In the genomic region with DNA sequence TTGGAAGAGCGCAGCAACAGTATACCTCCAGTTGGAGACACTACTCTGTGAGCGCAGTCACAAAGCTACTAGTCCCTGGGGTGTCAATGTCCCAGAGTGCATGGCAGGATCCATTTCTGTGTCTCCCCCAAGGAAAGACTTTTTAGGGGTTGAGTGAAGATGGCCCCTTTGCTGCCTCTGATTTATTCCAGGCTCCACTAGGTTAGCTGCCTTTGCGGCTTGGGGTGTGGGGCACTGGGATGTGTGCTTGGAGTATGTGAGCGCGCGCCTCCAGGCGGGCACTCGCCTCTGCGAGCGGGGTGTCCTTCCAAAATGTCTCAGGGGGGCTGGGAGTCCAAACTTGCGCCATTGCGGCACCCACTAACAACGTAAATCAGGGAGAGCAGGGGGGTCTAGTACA, we compare ENCODE assay signal across 9 mouse cellular contexts. TPM values are rescaled to one million over a fixed set of nuclear protein-coding genes. Genes with fewer than 3 reads are reported as not detected.
DNase-seq lines count a peak whose midpoint lies in the region; ATAC-seq lines count a peak whose summit lies in the region.
"Had no signal": no experiment of that assay in that cellular context is flagged by ENCODE, and none has a peak within 500 bp of the region (broad histone marks: within the 10 kb centered on the region; RNA-seq: fewer than 3 reads in every experiment).

No protein-coding gene starts in this region.

- WGBS in forebrain, embryonic 14.5 days = 18% methylated on average over 13 of the region's 13 CpGs
- WGBS in limb, embryonic 10.5 days = 9% methylated on average over 13 of the region's 13 CpGs

- H3K9me3 ChIP-seq in forebrain, embryonic 14.5 days (replicated peaks; ENCODE audit: control insufficient read depth, low read length) = no peaks in the 10 kb centered on the region
- H3K9me3 ChIP-seq in limb, embryonic 10.5 days (replicated peaks) = no peaks in the 10 kb centered on the region

- no peaks in the 10 kb centered on the region for H3K36me3 ChIP-seq in forebrain, embryonic 14.5 days (ENCODE audit: control insufficient read depth, insufficient read depth, low read length)
- H3K36me3 ChIP-seq in limb, embryonic 10.5 days = no peaks in the 10 kb centered on the region

- no peaks in the 10 kb centered on the region for H3K4me1 ChIP-seq in forebrain, embryonic 14.5 days (ENCODE audit: control insufficient read depth, insufficient read depth, low read length)
- peaks cover 7% of the 10 kb centered on the region; the same call in 1 of the 2 replicates for H3K4me1 ChIP-seq in limb, embryonic 10.5 days

- H3K27ac ChIP-seq in forebrain, embryonic 14.5 days (ENCODE audit: low read depth, low read length) = no peak overlapping the region
- H3K27ac ChIP-seq in limb, embryonic 10.5 days = no peak overlapping the region

- DNase-seq in cerebellum, postnatal 4 days (ENCODE audit: low spot score in 2 of 2) = no peak
- DNase-seq in ZHBTc4 (ENCODE audit: low read depth, low spot score) = peak; percentile 1
- DNase-seq in forebrain, embryonic 14.5 days (ENCODE audit: low spot score) = peak; percentile 48
- peak; percentile 31 for DNase-seq in limb, embryonic 10.5 days (ENCODE audit: low spot score)
- DNase-seq in right cerebral cortex, postnatal 14 days = peak; percentile 21
- no peak for DNase-seq in adrenal gland, postnatal 25 days
- no peak for DNase-seq in ovary, postnatal 10 days (ENCODE audit: low spot score)

- H3K9ac ChIP-seq in forebrain, embryonic 14.5 days (ENCODE audit: low read length) = no peak overlapping the region

- peak overlapping the region; percentile 41 for H3K4me3 ChIP-seq in forebrain, embryonic 14.5 days (ENCODE audit: low read depth, low read length)
- H3K4me3 ChIP-seq in limb, embryonic 10.5 days = peak overlapping the region; percentile 52

- H3K4me2 ChIP-seq in forebrain, embryonic 14.5 days (ENCODE audit: low read length) = peak overlapping the region; percentile 73

- H3K27me3 ChIP-seq in forebrain, embryonic 14.5 days (replicated peaks; ENCODE audit: control insufficient read depth, insufficient read depth, low read length) = no peaks in the 10 kb centered on the region
- H3K27me3 ChIP-seq in limb, embryonic 10.5 days (ENCODE audit: low read depth, poor library complexity, severe bottlenecking) = peaks cover 41% of the 10 kb centered on the region

- peak; percentile 21; the same call in 1 of the 2 replicates for ATAC-seq in cerebellum, adult (ENCODE audit: insufficient number of reproducible peaks, low FRiP score, low TSS enrichment)
- ATAC-seq in forebrain, embryonic 14.5 days = no peak

RNA-seq across cellular contexts. Expression of gene Pcdh11x, which starts 1.6 kb away (rescaled TPM):
- polyA plus RNA-seq in forebrain, embryonic 14.5 days (2014; fragmentation: Nextera tagmentation; extraction: Ambion mirVana) = 13.9 and 20.4 TPM in 2 replicates
- 2.8 and 3.5 TPM in 2 replicates for polyA plus RNA-seq in limb, embryonic 10.5 days (2016; fragmentation: Nextera tagmentation; extraction: Ambion mirVana)
- 0.06 TPM in 1 of 2 replicates, not detected in the other for total RNA-seq in adrenal gland, postnatal 25 days (2021)

RNA-seq across cellular contexts. Expression of gene H2afb3, which starts 21.2 kb away (rescaled TPM):
- not detected in 2 replicates for polyA plus RNA-seq in forebrain, embryonic 14.5 days (2014; fragmentation: Nextera tagmentation; extraction: Ambion mirVana)
- polyA plus RNA-seq in limb, embryonic 10.5 days (2016; fragmentation: Nextera tagmentation; extraction: Ambion mirVana) = not detected in 2 replicates
- total RNA-seq in adrenal gland, postnatal 25 days (2021) = not detected in 2 replicates
- total RNA-seq: layer of hippocampus, postnatal 36 days had no signal

Comparison
In these comparisons a context has a peak if more than half of its experiments do, and no peak if none do; other contexts are left out.
1. DNase-seq: peak in ZHBTc4 (single experiment), forebrain, embryonic 14.5 days (single experiment), limb, embryonic 10.5 days (single experiment) and right cerebral cortex, postnatal 14 days (single experiment); none in cerebellum, postnatal 4 days (0 of 2), adrenal gland, postnatal 25 days (single experiment) and ovary, postnatal 10 days (single experiment).